Mouse (Mus musculus): ENCODE data around the gene Aacs. TPM values are rescaled to one million over a fixed set of nuclear protein-coding genes. Genes with fewer than 3 reads are reported as not detected.
"Not testable (repeated sequence)": the region's sequence is repeated elsewhere in the genome, so short reads cannot be mapped to it uniquely, and the experiment has no call there.

Aacs gene
- polyA plus RNA-seq, 1 experiment = 37.6 TPM

GRCm38 (mm10) chr5:125482474-125482873 lies 6.9 kb downstream of the Aacs start:
- no peaks in the 10 kb centered on the region for H3K4me1 ChIP-seq (ENCODE audit: control insufficient read depth, insufficient read depth, insufficient read length, low read length)
- H3K27me3 ChIP-seq (ENCODE audit: control insufficient read depth, insufficient read depth, low read length) = no peaks in the 10 kb centered on the region
- no peak overlapping the region for H3K27ac ChIP-seq (ENCODE audit: insufficient read depth, low read depth, low read length)
- TF ChIP-seq POLR2A (IDR thresholded peaks at IDR 0.05; ENCODE audit: low read depth, low read length) (no peak), CTCF (IDR thresholded peaks at IDR 0.05; ENCODE audit: extremely low read depth, insufficient read length, insufficient replicate concordance, low read depth, low read length) (no peak)
- H3K36me3 ChIP-seq (ENCODE audit: control insufficient read depth, insufficient read depth, low read length) = peaks cover 37% of the 10 kb centered on the region
- H3K4me3 ChIP-seq (ENCODE audit: low read depth, low read length) = no peak overlapping the region
- WGBS = 84% methylated on average over 7 of the region's 7 CpGs

- H3K4me1 ChIP-seq (ENCODE audit: control insufficient read depth, insufficient read depth, insufficient read length, low read length) = no peaks in the 10 kb centered on the region
- WGBS = 74% methylated on average over 6 of the region's 6 CpGs
- no peak overlapping the region for H3K4me3 ChIP-seq (ENCODE audit: low read depth, low read length)
- peaks cover 41% of the 10 kb centered on the region for H3K36me3 ChIP-seq (ENCODE audit: control insufficient read depth, insufficient read depth, low read length)
- H3K27ac ChIP-seq (ENCODE audit: insufficient read depth, low read depth, low read length) = no peak overlapping the region
- TF ChIP-seq CTCF (IDR thresholded peaks at IDR 0.05; ENCODE audit: extremely low read depth, insufficient read length, insufficient replicate concordance, low read depth, low read length) = no peak
- no peak for TF ChIP-seq POLR2A (IDR thresholded peaks at IDR 0.05; ENCODE audit: low read depth, low read length)
- H3K27me3 ChIP-seq (ENCODE audit: control insufficient read depth, insufficient read depth, low read length) = no peaks in the 10 kb centered on the region
Measured at GRCm38 (mm10) chr5:125483712-125484611, 8.3 kb downstream of the Aacs start.

GRCm38 (mm10) chr5:125485031-125485778 lies 9.6 kb downstream of the Aacs start:
- no peaks in the 10 kb centered on the region for H3K4me1 ChIP-seq (ENCODE audit: control insufficient read depth, insufficient read depth, insufficient read length, low read length)
- H3K4me3 ChIP-seq (ENCODE audit: low read depth, low read length) = no peak overlapping the region
- H3K36me3 ChIP-seq (ENCODE audit: control insufficient read depth, insufficient read depth, low read length) = peaks cover 42% of the 10 kb centered on the region
- no peak for TF ChIP-seq POLR2A (IDR thresholded peaks at IDR 0.05; ENCODE audit: low read depth, low read length)
- no peak for TF ChIP-seq CTCF (IDR thresholded peaks at IDR 0.05; ENCODE audit: extremely low read depth, insufficient read length, insufficient replicate concordance, low read depth, low read length)
- no peaks in the 10 kb centered on the region for H3K27me3 ChIP-seq (ENCODE audit: control insufficient read depth, insufficient read depth, low read length)
- H3K27ac ChIP-seq (ENCODE audit: insufficient read depth, low read depth, low read length) = no peak overlapping the region
- WGBS = 81% methylated on average over 4 of the region's 4 CpGs

GRCm38 (mm10) chr5:125486088-125486487 lies 10.5 kb downstream of the Aacs start:
- no peak overlapping the region for H3K4me3 ChIP-seq (ENCODE audit: low read depth, low read length)
- no peaks in the 10 kb centered on the region for H3K4me1 ChIP-seq (ENCODE audit: control insufficient read depth, insufficient read depth, insufficient read length, low read length)
- TF ChIP-seq POLR2A (IDR thresholded peaks at IDR 0.05; ENCODE audit: low read depth, low read length) (no peak), CTCF (IDR thresholded peaks at IDR 0.05; ENCODE audit: extremely low read depth, insufficient read length, insufficient replicate concordance, low read depth, low read length) (no peak)
- H3K27ac ChIP-seq (ENCODE audit: insufficient read depth, low read depth, low read length) = no peak overlapping the region
- no peaks in the 10 kb centered on the region for H3K27me3 ChIP-seq (ENCODE audit: control insufficient read depth, insufficient read depth, low read length)
- WGBS = 69% methylated on average over 1 of the region's 1 CpGs
- H3K36me3 ChIP-seq (ENCODE audit: control insufficient read depth, insufficient read depth, low read length) = peaks cover 49% of the 10 kb centered on the region

- H3K27ac ChIP-seq (ENCODE audit: insufficient read depth, low read depth, low read length) = no peak overlapping the region
- H3K27me3 ChIP-seq (ENCODE audit: control insufficient read depth, insufficient read depth, low read length) = no peaks in the 10 kb centered on the region
- H3K36me3 ChIP-seq (ENCODE audit: control insufficient read depth, insufficient read depth, low read length) = peaks cover 57% of the 10 kb centered on the region
- no peaks in the 10 kb centered on the region for H3K4me1 ChIP-seq (ENCODE audit: control insufficient read depth, insufficient read depth, insufficient read length, low read length)
- no peak overlapping the region for H3K4me3 ChIP-seq (ENCODE audit: low read depth, low read length)
- TF ChIP-seq CTCF (IDR thresholded peaks at IDR 0.05; ENCODE audit: extremely low read depth, insufficient read length, insufficient replicate concordance, low read depth, low read length) (no peak), POLR2A (IDR thresholded peaks at IDR 0.05; ENCODE audit: low read depth, low read length) (no peak)
- WGBS = 89% methylated on average over 11 of the region's 11 CpGs
Measured at GRCm38 (mm10) chr5:125487375-125488115, 11.9 kb downstream of the Aacs start.

- no peak overlapping the region for H3K27ac ChIP-seq (ENCODE audit: insufficient read depth, low read depth, low read length)
- TF ChIP-seq POLR2A (IDR thresholded peaks at IDR 0.05; ENCODE audit: low read depth, low read length) (no peak), CTCF (IDR thresholded peaks at IDR 0.05; ENCODE audit: extremely low read depth, insufficient read length, insufficient replicate concordance, low read depth, low read length) (no peak)
- no peaks in the 10 kb centered on the region for H3K27me3 ChIP-seq (ENCODE audit: control insufficient read depth, insufficient read depth, low read length)
- peaks cover 57% of the 10 kb centered on the region for H3K36me3 ChIP-seq (ENCODE audit: control insufficient read depth, insufficient read depth, low read length)
- 31% methylated on average over 4 of the region's 4 CpGs for WGBS
- no peak overlapping the region for H3K4me3 ChIP-seq (ENCODE audit: low read depth, low read length)
- H3K4me1 ChIP-seq (ENCODE audit: control insufficient read depth, insufficient read depth, insufficient read length, low read length) = no peaks in the 10 kb centered on the region
Measured at GRCm38 (mm10) chr5:125488116-125488455, 12.5 kb downstream of the Aacs start.

- H3K27ac ChIP-seq (ENCODE audit: insufficient read depth, low read depth, low read length); H3K4me1 ChIP-seq (ENCODE audit: control insufficient read depth, insufficient read depth, insufficient read length, low read length); H3K4me3 ChIP-seq (ENCODE audit: low read depth, low read length); H3K27me3 ChIP-seq (ENCODE audit: control insufficient read depth, insufficient read depth, low read length): not testable (repeated sequence)
- WGBS = 88% methylated on average over 5 of the region's 5 CpGs
- peaks cover 51% of the 10 kb centered on the region for H3K36me3 ChIP-seq (ENCODE audit: control insufficient read depth, insufficient read depth, low read length)
Measured at GRCm38 (mm10) chr5:125488953-125489352, 13.3 kb downstream of the Aacs start.
